Mouse (Mus musculus): ENCODE data around the gene Adarb1. TPM values are rescaled to one million over a fixed set of nuclear protein-coding genes. Genes with fewer than 3 reads are reported as not detected.
A peak's percentile ranks its signal among the peaks of the same experiment; 100 is the strongest.

Adarb1 gene
- total and polyA plus RNA-seq, 3 experiments: 11.4 to 17.2 (median 17.1) TPM

GRCm38 (mm10) chr10:77409154-77409553, 8.9 kb downstream of the Adarb1 start:
- no peak overlapping the region for H3K27ac ChIP-seq
- no peak for TF ChIP-seq CTCF (IDR thresholded peaks at IDR 0.05)
- 0 out of 2 replicates have a peak, but pooled peaks have one; percentile 18 for TF ChIP-seq EP300 (IDR thresholded peaks at IDR 0.05; ENCODE audit: insufficient read depth, low read depth, low read length)
- H3K36me3 ChIP-seq (ENCODE audit: control insufficient read depth, insufficient read depth, low read length): peaks cover 23% of the 10 kb centered on the region
- H3K9ac ChIP-seq (ENCODE audit: low read depth, low read length): no peak overlapping the region
- H3K27me3 ChIP-seq (ENCODE audit: control insufficient read depth, insufficient read depth, low read length): no peaks in the 10 kb centered on the region
- peaks cover 31% of the 10 kb centered on the region for H3K4me1 ChIP-seq (ENCODE audit: control insufficient read depth, insufficient read depth, low read length)
- WGBS: 47% methylated on average over 2 of the region's 2 CpGs
- peak in 1 of 2 experiments; percentile 30 for DNase-seq
- no peak overlapping the region for H3K4me3 ChIP-seq
- H3K79me2 ChIP-seq (replicated peaks; ENCODE audit: control insufficient read depth, insufficient read depth, low read length): peaks cover 11% of the 10 kb centered on the region
- intact Hi-C loops (cut with DNase I): no loop called here

DNA sequence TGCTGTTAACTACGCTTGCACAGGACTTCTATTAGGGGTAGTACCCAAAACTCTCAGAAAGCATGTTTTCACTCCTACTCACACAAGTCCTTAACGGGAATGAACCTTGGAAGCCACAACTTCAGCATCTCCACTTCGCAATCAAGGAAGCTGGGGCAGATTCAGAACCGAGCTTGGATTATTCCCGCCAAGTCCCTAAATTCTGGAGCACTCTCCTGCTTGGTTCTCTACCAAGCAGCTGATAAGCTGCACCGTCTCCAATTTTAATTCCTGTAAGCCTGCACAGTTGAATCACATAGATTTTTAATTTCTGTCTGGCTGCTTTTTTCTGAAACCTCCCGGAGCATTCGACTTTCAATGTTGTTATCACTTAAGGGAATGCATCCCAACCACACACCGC, 9.8 kb downstream of the Adarb1 start:
- no peak for TF ChIP-seq CTCF (IDR thresholded peaks at IDR 0.05)
- no peak for TF ChIP-seq EP300 (IDR thresholded peaks at IDR 0.05; ENCODE audit: insufficient read depth, low read depth, low read length)
- TF ChIP-seq POLR2A (IDR thresholded peaks at IDR 0.05; ENCODE audit: insufficient read depth, low read depth, low read length): no peak
- Histone ChIP-seq H3K4me1 (ENCODE audit: control insufficient read depth, insufficient read depth, low read length) (peaks cover 32% of the 10 kb centered on the region), H3K36me3 (ENCODE audit: control insufficient read depth, insufficient read depth, low read length) (peaks cover 28% of the 10 kb centered on the region), H3K9ac (ENCODE audit: low read depth, low read length) (no peak overlapping the region), H3K27me3 (ENCODE audit: control insufficient read depth, insufficient read depth, low read length) (no peaks in the 10 kb centered on the region), H3K79me2 (replicated peaks; ENCODE audit: control insufficient read depth, insufficient read depth, low read length) (peaks cover 10% of the 10 kb centered on the region), H3K4me3 (no peak overlapping the region), H3K27ac (no peak overlapping the region)
- WGBS: 67% methylated on average over 9 of the region's 9 CpGs
- DNase-seq: no peak
- intact Hi-C loops (cut with DNase I): no loop called here

DNA sequence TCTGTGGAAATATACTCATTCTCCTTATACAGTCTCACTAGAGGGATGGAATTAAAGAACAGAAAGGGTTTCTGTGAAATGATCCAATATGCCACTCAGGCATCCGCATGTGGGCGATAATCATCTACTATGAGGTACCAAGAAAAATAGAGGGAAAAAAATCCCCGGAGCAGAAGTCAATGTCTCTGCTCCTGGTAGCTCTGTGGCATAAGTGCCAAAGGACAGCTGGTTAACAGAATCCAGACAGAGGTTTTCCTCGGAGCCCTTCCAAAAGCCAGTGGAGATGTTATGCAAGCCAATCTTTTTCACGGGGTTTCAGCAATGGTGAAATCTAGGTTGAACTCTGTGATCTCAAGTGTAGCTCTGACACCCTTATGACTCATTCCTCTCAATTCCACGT, 11.6 kb downstream of the Adarb1 start:
- H3K9ac ChIP-seq (ENCODE audit: low read depth, low read length): no peak overlapping the region
- DNase-seq: peak in 1 of 2 experiments; percentile 44
- no peak overlapping the region for H3K4me3 ChIP-seq
- H3K27me3 ChIP-seq (ENCODE audit: control insufficient read depth, insufficient read depth, low read length): no peaks in the 10 kb centered on the region
- H3K36me3 ChIP-seq (ENCODE audit: control insufficient read depth, insufficient read depth, low read length): peaks cover 28% of the 10 kb centered on the region
- H3K79me2 ChIP-seq (replicated peaks; ENCODE audit: control insufficient read depth, insufficient read depth, low read length): peaks cover 9% of the 10 kb centered on the region
- H3K4me1 ChIP-seq (ENCODE audit: control insufficient read depth, insufficient read depth, low read length): peaks cover 40% of the 10 kb centered on the region
- no peak for TF ChIP-seq POLR2A (IDR thresholded peaks at IDR 0.05; ENCODE audit: insufficient read depth, low read depth, low read length)
- TF ChIP-seq EP300 (IDR thresholded peaks at IDR 0.05; ENCODE audit: insufficient read depth, low read depth, low read length): no peak
- no peak for TF ChIP-seq CTCF (IDR thresholded peaks at IDR 0.05)
- intact Hi-C loops (cut with DNase I): no loop called here
- 49% methylated on average over 6 of the region's 6 CpGs for WGBS
- no peak overlapping the region for H3K27ac ChIP-seq

- peak overlapping the region; percentile 77 for H3K27ac ChIP-seq
- H3K79me2 ChIP-seq (replicated peaks; ENCODE audit: control insufficient read depth, insufficient read depth, low read length): peaks cover 6% of the 10 kb centered on the region
- TF ChIP-seq EP300 (IDR thresholded peaks at IDR 0.05; ENCODE audit: insufficient read depth, low read depth, low read length) (no peak), CTCF (IDR thresholded peaks at IDR 0.05) (no peak), POLR2A (IDR thresholded peaks at IDR 0.05; ENCODE audit: insufficient read depth, low read depth, low read length) (no peak)
- H3K27me3 ChIP-seq (ENCODE audit: control insufficient read depth, insufficient read depth, low read length): no peaks in the 10 kb centered on the region
- no peak overlapping the region for H3K9ac ChIP-seq (ENCODE audit: low read depth, low read length)
- intact Hi-C loops (cut with DNase I): no loop called here
- H3K4me1 ChIP-seq (ENCODE audit: control insufficient read depth, insufficient read depth, low read length): peaks cover 39% of the 10 kb centered on the region
- no peak overlapping the region for H3K4me3 ChIP-seq
- H3K36me3 ChIP-seq (ENCODE audit: control insufficient read depth, insufficient read depth, low read length): peaks cover 24% of the 10 kb centered on the region
- WGBS: 52% methylated on average over 1 of the region's 1 CpGs
- no peak for DNase-seq
Observed at GRCm38 (mm10) chr10:77402463-77402862, 15.6 kb downstream of the Adarb1 start.

- Histone ChIP-seq H3K4me3 (no peak overlapping the region), H3K36me3 (ENCODE audit: control insufficient read depth, insufficient read depth, low read length) (peaks cover 17% of the 10 kb centered on the region), H3K27ac (peak overlapping the region; percentile 77), H3K79me2 (replicated peaks; ENCODE audit: control insufficient read depth, insufficient read depth, low read length) (peaks cover 6% of the 10 kb centered on the region), H3K9ac (ENCODE audit: low read depth, low read length) (no peak overlapping the region), H3K4me1 (ENCODE audit: control insufficient read depth, insufficient read depth, low read length) (peaks cover 43% of the 10 kb centered on the region), H3K27me3 (ENCODE audit: control insufficient read depth, insufficient read depth, low read length) (no peaks in the 10 kb centered on the region)
- DNase-seq: no peak
- no peak for TF ChIP-seq EP300 (IDR thresholded peaks at IDR 0.05; ENCODE audit: insufficient read depth, low read depth, low read length)
- TF ChIP-seq CTCF (IDR thresholded peaks at IDR 0.05): no peak
- no peak for TF ChIP-seq POLR2A (IDR thresholded peaks at IDR 0.05; ENCODE audit: insufficient read depth, low read depth, low read length)
- intact Hi-C loops (cut with DNase I): no loop called here
- 55% methylated on average over 6 of the region's 6 CpGs for WGBS
Observed at GRCm38 (mm10) chr10:77401039-77401438, 17.0 kb downstream of the Adarb1 start.

DNA sequence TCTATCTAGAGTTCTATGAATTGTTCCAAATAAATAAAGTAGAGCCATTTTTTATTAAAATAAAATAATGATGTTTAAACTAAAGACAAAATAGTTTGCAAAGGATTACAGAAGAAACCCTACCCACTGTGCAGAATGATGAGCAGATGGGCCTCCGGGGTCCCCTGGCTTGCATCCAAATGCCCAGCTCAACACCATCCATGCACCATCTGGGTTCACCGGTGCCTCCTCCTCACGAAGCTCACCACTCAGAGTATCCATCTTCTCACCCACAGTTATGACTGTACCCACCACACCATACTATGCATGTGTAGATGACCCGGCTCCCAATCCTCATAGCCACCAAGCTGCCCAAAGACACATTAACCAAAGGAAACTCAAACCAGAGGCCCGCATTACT, 18.1 kb downstream of the Adarb1 start:
- 85% methylated on average over 5 of the region's 5 CpGs for WGBS
- Histone ChIP-seq H3K27ac (peak overlapping the region; percentile 77), H3K9ac (ENCODE audit: low read depth, low read length) (no peak overlapping the region), H3K36me3 (ENCODE audit: control insufficient read depth, insufficient read depth, low read length) (peaks cover 15% of the 10 kb centered on the region), H3K79me2 (replicated peaks; ENCODE audit: control insufficient read depth, insufficient read depth, low read length) (peaks cover 4% of the 10 kb centered on the region), H3K4me1 (ENCODE audit: control insufficient read depth, insufficient read depth, low read length) (peaks cover 45% of the 10 kb centered on the region), H3K27me3 (ENCODE audit: control insufficient read depth, insufficient read depth, low read length) (no peaks in the 10 kb centered on the region), H3K4me3 (no peak overlapping the region)
- TF ChIP-seq CTCF (IDR thresholded peaks at IDR 0.05): no peak
- no peak for TF ChIP-seq POLR2A (IDR thresholded peaks at IDR 0.05; ENCODE audit: insufficient read depth, low read depth, low read length)
- no peak for TF ChIP-seq EP300 (IDR thresholded peaks at IDR 0.05; ENCODE audit: insufficient read depth, low read depth, low read length)
- intact Hi-C loops (cut with DNase I): loop anchor here (5.0 kb wide), 1 partner anchor 43 kb away; no protein-coding TSS in a partner anchor
- DNase-seq: no peak

Measured in heart, adult 2 months (tissue).